Mouse (Mus musculus) liver, adult 2 months (tissue): ENCODE results near the gene Slc40a1.

Source experiments
- CTCF ChIP-seq: fragments of 200-500 bp; IDR thresholded peaks from 2 replicates; pipeline ENCODE4 v1.5.1; 2011; ENCODE audit warnings: low read depth, low read length, control low read depth
- POLR2A ChIP-seq: fragments of 200-500 bp; IDR thresholded peaks from 2 replicates; pipeline ENCODE4 v1.6.1; 2011; ENCODE audit warnings: low read length, control low read depth; ENCODE audit not compliant: insufficient read depth; ENCODE audit errors: extremely low read depth

GRCm38 (mm10) chr1:45904161-45904560 is 22.2 kb downstream of the Slc40a1 start:
- TF ChIP-seq CTCF (no peak), POLR2A (no peak)
